Mouse (Mus musculus): Measurements from ENCODE around the gene Crim1.

DNA sequence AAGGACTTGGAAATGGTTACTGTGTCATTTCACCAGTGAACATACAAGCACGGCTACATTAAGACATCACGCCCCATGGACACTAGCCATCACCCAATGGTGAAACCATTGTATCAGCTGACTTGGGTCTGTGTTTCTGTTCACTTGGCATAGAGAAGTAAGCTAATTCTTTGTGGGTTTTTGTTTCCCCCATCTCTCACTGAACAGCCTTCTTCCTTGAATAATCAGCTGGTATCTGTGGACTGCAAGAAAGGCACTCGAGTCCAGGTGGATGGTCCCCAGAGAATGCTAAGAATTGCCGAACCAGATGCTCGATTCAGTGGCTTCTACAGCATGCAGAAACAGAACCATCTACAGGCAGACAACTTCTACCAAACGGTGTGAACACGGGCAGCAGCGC lies 173.8 kb downstream of the Crim1 start:
- TF ChIP-seq CTCF (IDR thresholded peaks at IDR 0.05; ENCODE audit: extremely low read depth, insufficient read length, insufficient replicate concordance, low read depth, low read length) (no peak), POLR2A (IDR thresholded peaks at IDR 0.05; ENCODE audit: low read depth, low read length) (no peak)

Data from small intestine, adult 2 months (tissue).